Mouse (Mus musculus) kidney, embryonic 14.5 days (tissue): ENCODE results near the gene Pip5k1c. TPM values are rescaled to one million over a fixed set of nuclear protein-coding genes. Genes with fewer than 3 reads are reported as not detected.

Experiments used
- ATAC-seq: fragments of 200-750 bp; cut with Nextera tagmentation; 2 replicates; pipeline ENCODE4 v1.8.0; 2017; ENCODE audit warnings: moderate number of reproducible peaks, mild to moderate bottlenecking, moderate TSS enrichment, moderate library complexity; ENCODE audit not compliant: low FRiP score, low TSS enrichment
- H3K27ac ChIP-seq: fragments of 300-500 bp; sonication (generic); 2 replicates; pipeline ENCODE4 v1.5.1; 2014; ENCODE audit warnings: low read depth, mild to moderate bottlenecking, low read length, moderate library complexity, mixed read lengths
- H3K27me3 ChIP-seq: fragments of 300-500 bp; sonication (generic); 2 replicates; pipeline ENCODE4 v1.6.1; 2014; ENCODE audit warnings: mild to moderate bottlenecking, low read length; ENCODE audit not compliant: control insufficient read depth, insufficient read depth
- H3K36me3 ChIP-seq: fragments of 300-500 bp; sonication (generic); 2 replicates; pipeline ENCODE4 v1.6.1; 2014; ENCODE audit warnings: low read length, mixed read lengths; ENCODE audit not compliant: control insufficient read depth, insufficient read depth
- H3K4me1 ChIP-seq: fragments of 300-500 bp; sonication (generic); 2 replicates; pipeline ENCODE4 v1.6.1; 2014; ENCODE audit warnings: low read length, mixed read lengths; ENCODE audit not compliant: control insufficient read depth, insufficient read depth
- H3K4me2 ChIP-seq: fragments of 300-500 bp; sonication (generic); replicated peaks from 2 replicates; pipeline ENCODE4 v1.6.1; 2014; ENCODE audit warnings: low read depth, mild to moderate bottlenecking, low read length
- H3K4me3 ChIP-seq: fragments of 300-500 bp; sonication (generic); 2 replicates; pipeline ENCODE4 v1.5.1; 2014; ENCODE audit warnings: mild to moderate bottlenecking, low read length
- H3K9ac ChIP-seq: fragments of 300-500 bp; sonication (generic); 2 replicates; pipeline ENCODE4 v1.6.1; 2014; ENCODE audit warnings: low read depth, mild to moderate bottlenecking, low read length, moderate library complexity
- H3K9me3 ChIP-seq: fragments of 300-500 bp; sonication (generic); 2 replicates; pipeline ENCODE4 v1.6.1; 2016; ENCODE audit warnings: low read length; ENCODE audit not compliant: control insufficient read depth
- WGBS: fragments of 180-500 bp; shearing (Covaris S2); extraction: QIAGEN DNeasy Blood & Tissue Kit; methylation state at CpG from one replicate; pipeline ENCODE4 v1.1.7; 2014; 5-methylcytosine and 5-hydroxymethylcytosine counted together
- polyA plus RNA-seq: library from polyadenylated mRNA; unstranded; fragments of >200 nt; fragmentation: Nextera tagmentation; extraction: Ambion mirVana; gene quantifications from 2 replicates; pipeline ENCODE4 v1.2.1, GENCODE M21; 2014

The Pip5k1c gene
- polyA plus RNA-seq, 1 experiment from 2014 or later: 60.7 TPM

DNA sequence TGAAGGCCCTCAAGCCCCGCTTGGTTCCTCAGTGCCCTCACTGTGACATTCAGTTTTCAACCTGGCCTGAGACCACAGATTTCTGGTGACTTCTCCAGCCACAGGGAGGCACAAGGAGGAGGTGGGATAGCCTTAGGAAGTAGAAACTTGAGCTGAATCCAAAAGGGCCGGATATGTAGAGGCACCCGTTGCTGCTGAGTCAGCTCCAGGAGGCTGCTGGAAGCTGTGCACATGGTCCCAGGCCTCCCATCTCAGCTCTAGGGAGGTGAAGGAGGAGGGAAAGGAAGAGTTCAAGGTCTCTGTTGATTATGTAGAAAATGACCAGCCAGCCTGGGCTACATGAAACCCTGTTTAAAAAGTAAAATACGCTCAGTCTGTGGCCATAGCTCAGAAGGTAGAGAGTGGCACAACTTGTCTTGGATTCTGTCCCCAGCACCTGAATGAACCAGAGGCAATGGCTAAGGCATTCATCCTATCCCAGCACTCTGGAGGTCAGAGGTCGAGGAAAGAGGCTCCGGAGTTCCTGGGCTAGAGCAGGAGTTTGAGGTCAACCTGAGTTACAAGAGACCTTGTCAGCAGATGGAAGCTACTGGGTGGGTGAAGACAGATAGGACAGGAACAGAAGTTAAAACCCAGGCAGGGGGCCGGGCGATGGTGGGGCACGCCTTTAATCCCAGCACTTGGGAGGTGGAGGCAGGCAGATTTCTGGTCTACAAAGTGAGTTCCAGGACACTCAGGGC is 62.1 kb downstream of the Pip5k1c start:
- no peak for ATAC-seq
- Histone ChIP-seq H3K9ac (no peak overlapping the region), H3K36me3 (no peaks in the 10 kb centered on the region), H3K4me1 (peaks cover 12% of the 10 kb centered on the region; the same call in 1 of the 2 replicates), H3K27ac (no peak overlapping the region), H3K4me3 (no peak overlapping the region), H3K4me2 (no peak overlapping the region), H3K9me3 (no peaks in the 10 kb centered on the region), H3K27me3 (no peaks in the 10 kb centered on the region)
- WGBS: 67% methylated on average over 9 of the region's 9 CpGs

DNA sequence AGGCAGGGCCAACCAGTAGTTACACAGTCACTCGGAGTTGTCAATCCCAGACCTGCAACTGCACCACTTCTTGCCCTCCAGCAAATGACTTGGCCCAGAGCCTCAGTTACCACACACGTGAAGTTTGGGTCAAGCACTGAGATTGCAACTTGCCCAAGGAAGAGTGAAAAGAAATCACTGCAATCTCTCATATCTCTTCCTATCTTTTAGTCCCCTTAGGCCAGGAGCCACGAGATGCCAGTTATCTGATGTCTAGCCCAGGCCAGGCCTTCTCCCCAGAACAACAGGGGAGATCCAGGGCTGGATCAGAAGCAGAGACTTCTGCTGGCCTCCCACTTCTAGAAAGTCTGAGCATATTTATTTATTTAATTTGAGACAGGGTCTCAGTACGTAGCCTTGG is 62.8 kb downstream of the Pip5k1c start:
- H3K4me1 ChIP-seq: peaks cover 12% of the 10 kb centered on the region; the same call in 1 of the 2 replicates
- H3K27me3 ChIP-seq: no peaks in the 10 kb centered on the region
- no peak overlapping the region for H3K27ac ChIP-seq
- H3K9ac ChIP-seq: no peak overlapping the region
- 86% methylated on average over 4 of the region's 4 CpGs for WGBS
- no peaks in the 10 kb centered on the region for H3K9me3 ChIP-seq
- H3K4me3 ChIP-seq: no peak overlapping the region
- H3K4me2 ChIP-seq: no peak overlapping the region
- H3K36me3 ChIP-seq: no peaks in the 10 kb centered on the region
- ATAC-seq: no peak

- WGBS: 50% methylated on average over 12 of the region's 12 CpGs
- Histone ChIP-seq H3K4me3 (no peak overlapping the region), H3K9me3 (no peaks in the 10 kb centered on the region), H3K4me2 (peak overlapping the region; percentile 99), H3K36me3 (no peaks in the 10 kb centered on the region), H3K27me3 (no peaks in the 10 kb centered on the region), H3K4me1 (peaks cover 16% of the 10 kb centered on the region; the same call in 1 of the 2 replicates), H3K9ac (no peak overlapping the region), H3K27ac (no peak overlapping the region)
- ATAC-seq: no peak
These were observed 63.7 kb downstream of the Pip5k1c start for GRCm38 (mm10) chr10:81356352-81356990.

GRCm38 (mm10) chr10:81356991-81357844 is 64.5 kb downstream of the Pip5k1c start, which contains the start of gene Mfsd12:
TSS of gene Mfsd12 (plus strand) at chr10:81357491.
- Histone ChIP-seq H3K27me3 (no peaks in the 10 kb centered on the region), H3K27ac (no peak within 1 kb of the TSS), H3K4me3 (peak within 1 kb of the TSS; percentile 82), H3K9ac (peak within 1 kb of the TSS; percentile 76), H3K4me1 (peaks cover 16% of the 10 kb centered on the region; the same call in 1 of the 2 replicates), H3K4me2 (peak within 1 kb of the TSS; percentile 99), H3K9me3 (no peaks in the 10 kb centered on the region), H3K36me3 (peaks cover 2% of the 10 kb centered on the region; the same call in 1 of the 2 replicates)
- ATAC-seq: peak; percentile 90
- 2% methylated on average over 66 of the region's 79 CpGs for WGBS

DNA sequence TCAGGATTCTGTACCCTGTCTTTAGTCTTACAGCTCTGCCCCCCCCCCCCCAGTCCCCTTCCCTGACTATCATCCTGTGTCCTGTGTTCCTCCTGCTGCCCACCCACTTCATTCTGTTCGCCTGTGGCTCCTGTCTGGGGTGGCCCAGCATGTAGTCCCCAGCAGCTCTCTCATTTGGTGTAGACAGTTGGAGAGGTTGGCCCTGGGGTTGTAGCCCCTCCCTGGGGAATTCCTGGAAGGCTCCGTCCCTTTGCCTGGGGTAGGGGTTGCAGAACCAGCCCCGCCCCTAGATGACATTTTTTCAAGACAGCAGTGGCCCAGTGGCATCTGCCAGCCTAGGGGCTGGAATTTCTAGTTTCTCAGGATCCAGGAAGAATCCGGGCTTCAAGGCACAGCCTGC is 65.4 kb downstream of the Pip5k1c start:
- H3K4me1 ChIP-seq: peaks cover 21% of the 10 kb centered on the region; the same call in 1 of the 2 replicates
- no peak for ATAC-seq
- WGBS: 40% methylated on average over 4 of the region's 4 CpGs

DNA sequence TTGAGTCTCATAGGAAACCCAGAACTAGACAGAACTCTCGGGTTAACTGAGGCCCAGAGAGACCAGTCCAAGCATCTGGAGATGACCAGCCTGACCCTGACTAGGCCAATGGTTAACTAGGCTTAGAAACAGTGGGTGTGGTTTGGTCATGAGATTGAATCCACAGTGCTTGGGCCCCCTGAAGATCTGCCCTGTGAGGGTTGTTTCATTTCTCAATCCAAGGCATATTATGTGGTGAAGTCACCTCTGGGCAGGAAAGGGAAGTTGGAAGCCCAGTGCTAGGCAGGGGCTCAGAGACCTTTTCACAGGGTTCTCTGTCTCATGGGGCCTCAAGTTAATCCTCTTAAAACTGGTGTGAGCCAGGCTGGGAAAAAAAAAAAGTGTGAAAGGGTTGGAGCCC is 66.1 kb downstream of the Pip5k1c start:
- H3K27ac ChIP-seq: no peak overlapping the region
- ATAC-seq: no peak
- peak overlapping the region; percentile 99 for H3K4me2 ChIP-seq
- H3K4me3 ChIP-seq: no peak overlapping the region
- peak overlapping the region; percentile 76; the same call in 1 of the 2 replicates for H3K9ac ChIP-seq
- no peaks in the 10 kb centered on the region for H3K9me3 ChIP-seq
- H3K27me3 ChIP-seq: peaks cover 6% of the 10 kb centered on the region
- peaks cover 2% of the 10 kb centered on the region; the same call in 1 of the 2 replicates for H3K36me3 ChIP-seq
- WGBS: 55% methylated on average over 1 of the region's 1 CpGs
- H3K4me1 ChIP-seq: peaks cover 27% of the 10 kb centered on the region

More for the DNA sequence above, 65.4 kb downstream of the Pip5k1c start:
- Histone ChIP-seq H3K36me3 (peaks cover 2% of the 10 kb centered on the region; the same call in 1 of the 2 replicates), H3K27me3 (peaks cover under 1% of the 10 kb centered on the region; the same call in 1 of the 2 replicates), H3K4me3 (peak overlapping the region; percentile 82), H3K9ac (peak overlapping the region; percentile 76), H3K27ac (no peak overlapping the region), H3K9me3 (no peaks in the 10 kb centered on the region), H3K4me2 (peak overlapping the region; percentile 99)

GRCm38 (mm10) chr10:81360721-81361120 is 68.0 kb downstream of the Pip5k1c start:
- peaks cover 2% of the 10 kb centered on the region; the same call in 1 of the 2 replicates for H3K36me3 ChIP-seq
- no peak overlapping the region for H3K9ac ChIP-seq
- peaks cover 39% of the 10 kb centered on the region for H3K4me1 ChIP-seq
- no peak overlapping the region for H3K4me3 ChIP-seq
- no peak for ATAC-seq
- H3K27ac ChIP-seq: no peak overlapping the region
- H3K4me2 ChIP-seq: no peak overlapping the region
- 66% methylated on average over 8 of the region's 8 CpGs for WGBS
- H3K27me3 ChIP-seq: peaks cover 14% of the 10 kb centered on the region
- no peaks in the 10 kb centered on the region for H3K9me3 ChIP-seq

DNA sequence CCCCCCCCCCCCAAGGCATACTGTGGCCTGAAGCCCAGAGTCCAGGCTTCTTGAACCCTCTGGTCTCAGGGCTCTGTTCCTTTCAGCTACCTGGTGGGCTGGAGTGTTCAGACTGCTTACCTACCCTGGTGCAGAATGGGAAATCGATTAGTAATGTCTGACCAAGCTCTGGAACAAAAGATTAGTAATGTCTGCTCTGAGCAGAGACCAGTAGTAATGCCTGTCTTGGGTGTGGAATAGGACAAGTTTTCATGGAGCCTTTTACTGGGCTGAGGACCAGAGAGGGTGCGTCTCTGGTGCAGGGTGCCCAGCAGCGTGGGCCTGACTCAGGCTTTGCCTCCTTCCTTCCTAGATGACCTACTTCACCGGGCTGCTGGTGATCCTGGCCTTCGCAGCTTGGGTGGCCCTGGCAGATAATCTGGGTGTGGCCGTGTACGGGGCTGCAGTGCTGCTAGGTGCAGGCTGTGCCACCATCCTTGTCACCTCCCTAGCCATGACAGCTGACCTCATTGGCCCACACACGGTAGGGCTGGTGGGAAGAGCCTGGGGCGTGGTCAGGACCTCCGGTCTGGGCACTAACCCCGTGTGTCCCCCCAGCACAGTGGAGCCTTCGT is 69.7 kb downstream of the Pip5k1c start:
- Histone ChIP-seq H3K27ac (no peak overlapping the region), H3K4me3 (no peak overlapping the region)
- ATAC-seq: no peak

More for the DNA sequence above, 69.7 kb downstream of the Pip5k1c start:
- Histone ChIP-seq H3K27me3 (peaks cover 14% of the 10 kb centered on the region), H3K9ac (no peak overlapping the region), H3K4me1 (peaks cover 39% of the 10 kb centered on the region), H3K4me2 (no peak overlapping the region), H3K9me3 (no peaks in the 10 kb centered on the region), H3K36me3 (peaks cover 14% of the 10 kb centered on the region)
- 73% methylated on average over 12 of the region's 12 CpGs for WGBS
